Comparison of ENCODE assay signal across 7 mouse cellular contexts in the genomic region with DNA sequence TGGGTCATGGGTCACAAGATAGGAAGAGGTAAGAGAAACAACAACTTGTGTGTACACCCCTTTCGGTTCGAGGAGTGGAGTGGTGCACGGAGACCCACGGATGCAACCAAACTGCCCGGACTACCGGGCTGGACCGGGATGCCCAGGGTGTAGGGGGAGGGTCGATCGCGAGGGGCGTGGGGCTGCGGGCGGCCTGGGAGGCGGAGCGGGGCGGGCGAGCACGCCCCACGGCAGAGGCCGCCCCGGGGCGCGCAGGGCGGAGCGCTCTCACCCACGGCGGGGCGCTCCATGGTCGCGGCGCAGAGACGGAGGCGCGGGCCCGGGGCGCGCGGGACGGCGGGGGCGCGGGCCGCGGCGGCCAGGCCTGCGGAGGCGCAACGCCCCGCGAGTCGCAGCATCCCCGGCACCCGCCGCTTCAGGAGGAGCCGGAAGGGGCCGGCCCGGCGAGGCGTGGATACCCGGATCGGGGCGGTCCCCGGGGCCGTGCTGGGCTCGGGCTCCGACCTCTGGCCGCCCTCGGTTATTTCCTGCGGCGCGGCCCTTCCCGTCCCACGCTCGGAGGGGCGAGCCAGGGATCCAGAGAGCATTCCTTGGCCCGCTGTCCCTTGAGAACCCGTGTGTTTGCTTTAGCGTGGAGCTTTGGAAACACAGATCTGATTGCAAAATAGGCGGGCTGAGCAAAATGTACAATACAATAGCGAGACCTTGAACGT. TPM values are rescaled to one million over a fixed set of nuclear protein-coding genes. Genes with fewer than 3 reads are reported as not detected.
A peak's percentile ranks its signal among the peaks of the same experiment; 100 is the strongest.
DNase-seq lines count a peak whose midpoint lies in the region; ATAC-seq and TF ChIP-seq lines count a peak whose summit lies in the region.

No protein-coding gene starts in this region.

- peak; percentile 72 for TF ChIP-seq POLR2A in small intestine, adult 2 months (IDR thresholded peaks at IDR 0.05; ENCODE audit: low read depth, low read length)

- ATAC-seq in embryonic facial prominence, embryonic 12.5 days (ENCODE audit: insufficient number of reproducible peaks, insufficient read depth, low FRiP score, low TSS enrichment) = peak; percentile 92
- ATAC-seq in granulocyte monocyte progenitor cell, adult 5-6 weeks (replicated peaks; ENCODE audit: poor library complexity, severe bottlenecking) = peak; percentile 77
- ATAC-seq in limb, embryonic 11.5 days (ENCODE audit: insufficient number of reproducible peaks, low FRiP score, low TSS enrichment, low read depth) = peak; percentile 92
- ATAC-seq in midbrain, embryonic 13.5 days = peak; percentile 95

- H3K4me1 ChIP-seq in embryonic facial prominence, embryonic 12.5 days = peaks cover 16% of the 10 kb centered on the region
- peaks cover 4% of the 10 kb centered on the region; the same call in 1 of the 2 replicates for H3K4me1 ChIP-seq in limb, embryonic 11.5 days (ENCODE audit: control insufficient read depth, insufficient read depth, low read length)
- H3K4me1 ChIP-seq in midbrain, embryonic 13.5 days (replicated peaks) = peaks cover 13% of the 10 kb centered on the region
- H3K4me1 ChIP-seq in small intestine, adult 2 months (ENCODE audit: control insufficient read depth, insufficient read depth, insufficient read length, low read length) = no peaks in the 10 kb centered on the region

- H3K36me3 ChIP-seq in embryonic facial prominence, embryonic 12.5 days = no peaks in the 10 kb centered on the region
- no peaks in the 10 kb centered on the region for H3K36me3 ChIP-seq in limb, embryonic 11.5 days (ENCODE audit: control insufficient read depth, insufficient read depth, low read length)
- no peaks in the 10 kb centered on the region for H3K36me3 ChIP-seq in midbrain, embryonic 13.5 days
- no peaks in the 10 kb centered on the region for H3K36me3 ChIP-seq in small intestine, adult 2 months (ENCODE audit: control insufficient read depth, insufficient read depth, low read length)

- peak overlapping the region; percentile 55 for H3K4me3 ChIP-seq in embryonic facial prominence, embryonic 12.5 days
- peak overlapping the region; percentile 44 for H3K4me3 ChIP-seq in limb, embryonic 11.5 days (ENCODE audit: low read depth, low read length)
- H3K4me3 ChIP-seq in midbrain, embryonic 13.5 days (replicated peaks) = peak overlapping the region; percentile 66
- H3K4me3 ChIP-seq in small intestine, adult 2 months (ENCODE audit: low read depth, low read length) = peak overlapping the region; percentile 74

- H3K27ac ChIP-seq in embryonic facial prominence, embryonic 12.5 days = peak overlapping the region; percentile 95
- H3K27ac ChIP-seq in limb, embryonic 11.5 days (replicated peaks; ENCODE audit: low read depth, low read length) = peak overlapping the region; percentile 92
- H3K27ac ChIP-seq in midbrain, embryonic 13.5 days = peak overlapping the region; percentile 82
- H3K27ac ChIP-seq in small intestine, adult 2 months (ENCODE audit: insufficient read depth, low read depth, low read length) = peak overlapping the region; percentile 26

- no peaks in the 10 kb centered on the region for H3K27me3 ChIP-seq in embryonic facial prominence, embryonic 12.5 days
- no peaks in the 10 kb centered on the region for H3K27me3 ChIP-seq in limb, embryonic 11.5 days (ENCODE audit: control insufficient read depth, insufficient read depth, low read length)
- H3K27me3 ChIP-seq in midbrain, embryonic 13.5 days = peaks cover 4% of the 10 kb centered on the region; the same call in 1 of the 2 replicates
- H3K27me3 ChIP-seq in small intestine, adult 2 months (ENCODE audit: control insufficient read depth, insufficient read depth, low read length) = no peaks in the 10 kb centered on the region

- WGBS in embryonic facial prominence, embryonic 12.5 days = under 1% methylated on average over 73 of the region's 81 CpGs
- WGBS in limb, embryonic 11.5 days = under 1% methylated on average over 69 of the region's 81 CpGs
- 0% methylated on average over 62 of the region's 81 CpGs for WGBS in midbrain, embryonic 13.5 days
- 2% methylated on average over 78 of the region's 81 CpGs for WGBS in small intestine, adult 2 months

- peak overlapping the region; percentile 59 for H3K4me2 ChIP-seq in embryonic facial prominence, embryonic 12.5 days (replicated peaks)
- H3K4me2 ChIP-seq in limb, embryonic 11.5 days (ENCODE audit: low read depth, severe bottlenecking) = peak overlapping the region; percentile 67
- H3K4me2 ChIP-seq in midbrain, embryonic 13.5 days (replicated peaks) = peak overlapping the region; percentile 64

- peak overlapping the region; percentile 82 for H3K9ac ChIP-seq in embryonic facial prominence, embryonic 12.5 days
- peak overlapping the region; percentile 88 for H3K9ac ChIP-seq in limb, embryonic 11.5 days (ENCODE audit: low read length)
- H3K9ac ChIP-seq in midbrain, embryonic 13.5 days (replicated peaks) = peak overlapping the region; percentile 90

- no peaks in the 10 kb centered on the region for H3K9me3 ChIP-seq in embryonic facial prominence, embryonic 12.5 days
- no peaks in the 10 kb centered on the region for H3K9me3 ChIP-seq in limb, embryonic 11.5 days (ENCODE audit: control insufficient read depth, low read length)
- H3K9me3 ChIP-seq in midbrain, embryonic 13.5 days = no peaks in the 10 kb centered on the region

- peak; percentile 92 for DNase-seq in adrenal gland, postnatal 25 days
- peak; percentile 86 for DNase-seq in kidney, adult 11 months
- DNase-seq in limb, embryonic 11.5 days (ENCODE audit: low spot score) = peak; percentile 85

- TF ChIP-seq CTCF in small intestine, adult 2 months (IDR thresholded peaks at IDR 0.05; ENCODE audit: extremely low read depth, insufficient read length, insufficient replicate concordance, low read depth, low read length) = no peak

RNA-seq across cellular contexts. Expression of a gene that starts 10.9 kb away (rescaled TPM):
- 63.4 and 86.2 TPM in 2 replicates for total RNA-seq in adrenal gland, postnatal 25 days (2021)
- 25.9 and 28.2 TPM in 2 replicates for polyA plus RNA-seq in embryonic facial prominence, embryonic 12.5 days (2016; fragmentation: Nextera tagmentation; extraction: Ambion mirVana)
- 10.9 and 19.6 TPM in 2 replicates for total RNA-seq in granulocyte monocyte progenitor cell, adult 5-6 weeks (2014; fragmentation: Nextera tagmentation)
- 18.7 and 23.1 TPM in 2 replicates for total RNA-seq in granulocyte monocyte progenitor cell, adult 5-6 weeks (2017)
- polyA plus RNA-seq in limb, embryonic 11.5 days (2014; fragmentation: Nextera tagmentation; extraction: Ambion mirVana) = 17.9 and 22.2 TPM in 2 replicates
- 20.9 and 21.3 TPM in 2 replicates for polyA plus RNA-seq in midbrain, embryonic 13.5 days (2015; fragmentation: Nextera tagmentation; extraction: Ambion mirVana)
- polyA plus RNA-seq in small intestine, adult 2 months (2012; rRNA removed) = 5.1 and 10.6 TPM in 2 replicates

Comparison
In these comparisons a context has a peak if more than half of its experiments do, and no peak if none do; other contexts are left out.
1. Peak in every context shown above with its lines: DNase-seq, ATAC-seq, H3K4me3 ChIP-seq and H3K27ac ChIP-seq.
2. H3K27ac ChIP-seq: peak in every context shown above with its lines; median percentile 95 in embryonic facial prominence, embryonic 12.5 days; 92 in limb, embryonic 11.5 days; 82 in midbrain, embryonic 13.5 days; 26 in small intestine, adult 2 months.